Mouse (Mus musculus) thymus, postnatal 14 days (tissue): ENCODE measurements around the gene Dync1li1.
"Not testable (repeated sequence)": the region's sequence is repeated elsewhere in the genome, so short reads cannot be mapped to it uniquely, and the experiment has no call there.

Experiments
- DNase-seq: peaks from one replicate; pipeline ENCODE4 v3.0.0; 2021

The Dync1li1 gene

GRCm38 (mm10) chr9:114688252-114688952, at the start of gene Dync1li1:
TSS of gene Dync1li1 (plus strand) at chr9:114688790.
- DNase-seq, result peak; percentile 99

- DNase-seq, result no peak
These were observed 49.3 kb upstream of the Dync1li1 start for GRCm38 (mm10) chr9:114639186-114639748.

DNA sequence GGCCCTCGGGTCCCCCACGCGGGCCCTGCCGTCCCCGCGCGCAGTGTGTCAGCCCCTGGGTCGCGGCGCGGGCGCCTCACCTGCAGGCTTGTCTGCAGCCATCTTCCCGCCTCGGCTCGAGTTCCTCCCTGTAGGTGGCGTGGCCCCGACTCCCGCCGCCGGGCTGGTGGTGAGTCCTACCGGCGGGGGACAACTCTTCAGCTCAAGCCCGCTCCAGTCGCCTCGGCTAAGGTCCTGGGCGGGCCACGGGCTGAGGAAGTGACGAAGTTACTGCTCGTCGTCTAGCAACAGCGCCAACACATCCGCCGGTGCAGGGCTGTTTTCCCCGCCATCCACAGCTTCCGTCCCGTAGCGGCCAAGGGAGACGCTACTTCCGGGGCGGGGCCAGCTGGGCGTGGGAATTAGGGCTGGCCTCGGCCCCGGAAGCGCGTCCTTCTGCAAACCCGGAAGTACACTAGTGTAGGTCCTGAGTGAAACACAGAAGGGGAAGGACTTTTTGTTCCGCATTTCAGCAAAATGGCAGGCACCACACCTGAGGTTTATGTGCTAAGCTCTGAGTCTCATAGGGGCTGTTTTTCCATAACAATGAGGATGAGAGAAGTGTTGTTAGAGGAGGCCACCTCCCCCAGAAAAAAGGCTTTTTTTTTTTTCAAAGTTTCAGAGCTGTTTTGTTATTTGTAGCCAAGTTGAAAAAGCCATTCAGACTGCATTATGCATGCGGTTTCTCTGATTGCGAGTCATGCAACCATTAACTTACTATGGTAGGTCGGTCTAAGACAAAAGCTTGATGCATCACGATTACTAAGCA, 48.5 kb upstream of the Dync1li1 start, which contains the start of gene Cnot10:
Gene Cnot10 (minus strand): TSS at position 346 of the 808 bp plus-strand sequence.
- DNase-seq, result peak; percentile 99

DNA sequence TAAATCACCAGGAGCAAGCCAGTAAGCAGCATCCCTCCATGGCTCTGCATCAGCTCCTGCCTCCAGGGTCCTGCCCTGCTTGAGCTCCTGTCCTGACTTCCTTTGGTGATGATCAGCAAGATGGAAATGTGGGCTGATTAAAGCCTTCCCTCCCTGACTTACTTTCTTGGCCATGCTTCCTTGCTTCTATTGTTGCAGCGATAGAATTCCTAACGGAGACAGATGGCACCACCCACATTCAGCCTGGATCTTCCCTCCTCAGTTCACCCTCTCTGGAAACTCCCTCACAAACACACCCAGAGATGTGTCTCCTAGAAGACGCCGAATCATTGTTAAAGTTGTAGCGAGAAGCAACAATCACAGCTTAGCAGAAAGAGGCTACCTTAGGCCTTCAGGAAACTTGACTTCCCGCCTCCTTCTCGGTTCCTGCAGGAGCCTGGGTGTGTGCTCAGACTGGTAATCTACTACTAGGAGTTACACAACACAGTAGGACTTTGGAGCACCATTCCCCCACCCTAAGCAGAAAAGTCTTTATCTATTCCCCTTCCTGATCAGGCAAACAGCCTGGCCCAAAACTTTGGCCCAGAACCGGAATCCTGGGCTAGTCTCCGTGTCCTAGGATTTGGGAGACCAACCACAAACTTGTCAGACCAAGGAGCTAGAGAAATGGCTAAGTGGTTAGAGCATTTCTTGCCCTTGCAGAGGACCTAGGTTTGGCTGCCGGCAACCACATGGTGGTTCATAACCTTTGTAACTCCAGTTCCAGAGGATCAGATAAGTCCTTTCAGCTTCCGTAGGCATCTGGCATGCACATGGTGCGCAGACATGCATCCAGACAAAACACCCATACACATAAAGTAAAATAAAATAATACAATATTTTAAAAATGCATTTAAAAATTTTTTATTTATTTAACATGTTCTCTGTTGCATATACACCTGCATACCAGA, 41.8 kb upstream of the Dync1li1 start:
- DNase-seq, result no peak

- DNase-seq, result no peak
These were observed 40.8 kb upstream of the Dync1li1 start for GRCm38 (mm10) chr9:114647506-114648432.

- not testable (repeated sequence) for DNase-seq
These were observed 40.1 kb upstream of the Dync1li1 start for GRCm38 (mm10) chr9:114648472-114648871.

GRCm38 (mm10) chr9:114649371-114649770, 39.2 kb upstream of the Dync1li1 start:
- DNase-seq, result no peak

- DNase-seq, result peak; percentile 19
These were observed 37.5 kb upstream of the Dync1li1 start for GRCm38 (mm10) chr9:114650938-114651634.

DNA sequence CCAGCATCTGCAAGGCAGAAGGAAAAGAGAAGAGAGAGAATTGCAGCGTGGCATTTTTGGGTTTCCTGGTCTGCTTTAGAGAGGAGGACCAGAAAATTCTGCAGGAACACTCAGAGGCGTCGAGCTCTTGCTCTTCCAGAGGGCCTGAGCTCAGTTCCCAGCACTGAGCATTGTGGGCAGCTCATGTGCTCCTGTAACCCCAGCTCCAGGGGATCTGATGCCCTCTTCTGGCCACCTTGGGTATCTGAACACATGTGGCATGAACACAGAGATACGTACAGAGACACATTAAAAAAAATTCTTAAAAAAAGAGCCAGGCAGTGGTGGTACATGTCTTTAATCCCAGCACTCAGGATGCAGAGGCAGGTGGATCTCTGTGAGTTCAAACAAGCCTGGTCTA, 33.2 kb upstream of the Dync1li1 start:
- no peak for DNase-seq

- no peak for DNase-seq
These were observed 31.9 kb upstream of the Dync1li1 start for GRCm38 (mm10) chr9:114656701-114657100.

DNA sequence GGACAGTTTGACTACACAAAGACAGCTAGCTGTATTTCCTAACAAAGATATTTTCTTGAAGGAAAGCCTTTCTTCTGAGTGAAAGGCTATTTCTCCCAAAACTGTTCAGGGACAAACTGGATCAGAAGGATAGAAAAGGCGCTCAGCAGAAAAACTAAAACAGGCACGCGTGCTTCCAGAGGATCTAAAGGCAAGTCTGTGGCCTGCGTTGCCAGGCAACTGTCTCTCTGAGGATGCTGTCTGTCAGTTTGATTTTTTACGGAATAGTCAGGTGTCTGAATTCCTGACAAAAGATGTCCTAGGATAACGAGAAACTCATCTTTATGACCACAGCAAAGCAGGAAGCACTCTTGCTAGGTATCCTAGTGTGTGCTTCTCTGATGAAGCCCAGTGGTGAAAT, 28.1 kb upstream of the Dync1li1 start:
- DNase-seq, result no peak

DNA sequence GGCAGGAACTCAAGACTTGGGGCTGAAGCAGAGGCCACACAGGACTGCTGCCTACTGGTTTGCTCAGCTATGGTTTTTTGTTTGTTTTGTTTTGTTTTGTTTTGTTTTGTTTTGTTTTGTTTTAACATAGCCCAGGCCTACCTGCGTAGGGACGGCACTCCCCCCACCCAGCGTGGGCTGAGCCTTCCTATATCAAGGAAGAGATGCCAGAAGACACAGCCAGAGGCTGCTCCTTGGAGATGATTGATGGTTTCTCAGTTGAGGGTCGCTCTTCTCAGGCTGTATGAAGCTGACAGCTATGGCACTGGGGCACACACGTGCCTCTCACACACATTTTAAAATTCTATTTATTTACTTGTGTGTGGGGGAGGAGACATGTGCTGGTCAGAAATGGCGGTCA, 27.6 kb upstream of the Dync1li1 start:
- no peak for DNase-seq

- DNase-seq, result no peak
These were observed 26.6 kb upstream of the Dync1li1 start for GRCm38 (mm10) chr9:114661991-114662390.

DNA sequence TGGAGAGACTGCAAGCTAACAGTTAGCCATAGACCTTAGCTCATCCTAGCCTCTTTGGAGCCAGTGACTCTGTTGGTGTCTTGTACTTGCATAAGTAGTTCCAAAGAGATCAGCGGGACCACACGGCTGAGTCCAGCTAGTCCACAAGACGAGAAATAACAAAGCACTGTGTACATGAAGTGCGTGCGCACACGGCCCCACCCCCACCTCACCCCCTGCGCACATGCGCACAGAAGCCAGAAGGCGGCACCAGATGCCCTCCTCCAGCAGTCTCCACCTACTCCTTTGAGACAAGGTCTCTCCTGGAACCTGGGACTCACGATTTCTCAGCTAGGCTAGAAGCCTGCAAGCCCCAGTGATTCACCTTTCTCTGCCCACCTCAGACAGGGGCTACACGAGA, 24.8 kb upstream of the Dync1li1 start:
- no peak for DNase-seq

- DNase-seq, result no peak
These were observed 21.7 kb upstream of the Dync1li1 start for GRCm38 (mm10) chr9:114666858-114667257.

DNA sequence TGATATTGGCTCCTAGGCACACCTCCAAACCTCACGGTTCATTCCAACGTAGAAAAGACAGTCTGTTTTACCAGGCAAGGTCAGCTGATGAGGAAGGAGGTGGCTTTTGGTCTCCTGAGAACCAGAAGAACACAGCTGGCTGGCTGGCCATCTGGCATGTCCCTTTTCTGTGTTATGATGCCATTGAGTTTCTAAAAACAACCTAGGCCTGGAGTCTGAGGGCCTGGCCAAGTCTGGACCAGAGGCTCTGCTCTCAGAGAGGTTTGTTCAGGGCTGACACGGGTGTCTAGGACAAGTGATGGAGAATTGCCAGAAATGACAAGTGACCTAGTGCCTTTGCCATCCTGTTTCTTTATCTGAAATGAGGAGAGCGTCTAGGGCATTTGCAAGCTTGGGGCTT, 20.5 kb upstream of the Dync1li1 start:
- DNase-seq, result no peak

GRCm38 (mm10) chr9:114669011-114669410, 19.6 kb upstream of the Dync1li1 start:
- DNase-seq, result no peak

GRCm38 (mm10) chr9:114671946-114672345, 16.6 kb upstream of the Dync1li1 start:
- DNase-seq, result no peak

GRCm38 (mm10) chr9:114672703-114673561, 15.7 kb upstream of the Dync1li1 start:
- DNase-seq, result no peak

- DNase-seq, result no peak
These were observed 15.0 kb upstream of the Dync1li1 start for GRCm38 (mm10) chr9:114673626-114674025.
